Mouse (Mus musculus) midbrain, embryonic 14.5 days (tissue): ENCODE data around the gene Cdyl2. TPM values are rescaled to one million over a fixed set of nuclear protein-coding genes. Genes with fewer than 3 reads are reported as not detected.
A peak's percentile ranks its signal among the peaks of the same experiment; 100 is the strongest.

Experiments used
- ATAC-seq: fragments of 200-750 bp; cut with Nextera tagmentation; 2 replicates; pipeline ENCODE4 v1.8.0; 2017; ENCODE audit warnings: moderate number of reproducible peaks, moderate library complexity; ENCODE audit not compliant: low FRiP score, low TSS enrichment
- DNase-seq: peaks from one replicate; pipeline ENCODE4 v3.0.0-alpha.2; 2015
- H3K27ac ChIP-seq: fragments of 300-500 bp; sonication (generic); replicated peaks from 2 replicates; pipeline ENCODE4 v1.5.1; 2014; ENCODE audit warnings: mild to moderate bottlenecking, low read depth, low read length, moderate library complexity
- H3K27me3 ChIP-seq: fragments of 300-500 bp; sonication (generic); 2 replicates; pipeline ENCODE4 v1.6.1; 2014; ENCODE audit warnings: low read length, control low read depth, mixed read lengths; ENCODE audit not compliant: control insufficient read depth, insufficient read depth
- H3K36me3 ChIP-seq: fragments of 300-500 bp; sonication (generic); 2 replicates; pipeline ENCODE4 v1.6.1; 2014; ENCODE audit warnings: low read length, control low read depth; ENCODE audit not compliant: control insufficient read depth, insufficient read depth
- H3K4me1 ChIP-seq: fragments of 300-500 bp; sonication (generic); 2 replicates; pipeline ENCODE4 v1.6.1; 2014; ENCODE audit warnings: mild to moderate bottlenecking, antibody characterized with exemption, low read length, control low read depth; ENCODE audit not compliant: control insufficient read depth, insufficient read depth
- H3K4me2 ChIP-seq: fragments of 300-500 bp; sonication (generic); 2 replicates; pipeline ENCODE4 v1.6.1; 2014; ENCODE audit warnings: mild to moderate bottlenecking, low read length, moderate library complexity
- H3K4me3 ChIP-seq: fragments of 300-500 bp; sonication (generic); replicated peaks from 2 replicates; pipeline ENCODE4 v1.5.1; 2014; ENCODE audit warnings: low read depth, low read length
- H3K9ac ChIP-seq: fragments of 300-500 bp; sonication (generic); replicated peaks from 2 replicates; pipeline ENCODE4 v1.6.1; 2014; ENCODE audit warnings: mild to moderate bottlenecking, low read length, moderate library complexity
- H3K9me3 ChIP-seq: fragments of 300-500 bp; sonication (generic); 2 replicates; pipeline ENCODE4 v1.6.1; 2016; ENCODE audit warnings: low read length, control low read depth, mixed read lengths; ENCODE audit not compliant: control insufficient read depth
- WGBS: fragments of 180-500 bp; shearing (Covaris S2); extraction: QIAGEN DNeasy Blood & Tissue Kit; methylation state at CpG from one replicate; pipeline ENCODE4 v1.1.7; 2014; 5-methylcytosine and 5-hydroxymethylcytosine counted together
- polyA plus RNA-seq: library from polyadenylated mRNA; unstranded; fragments of >200 nt; fragmentation: Nextera tagmentation; extraction: Ambion mirVana; gene quantifications from 2 replicates; pipeline ENCODE4 v1.2.1, GENCODE M21; 2014

Gene Cdyl2
- polyA plus RNA-seq, 1 experiment from 2014 or later = 10.3 TPM

GRCm38 (mm10) chr8:116740726-116741125, 7.9 kb upstream of the Cdyl2 start:
- WGBS = 97% methylated on average over 1 of the region's 1 CpGs
- ATAC-seq = no peak
- no peak for DNase-seq

DNA sequence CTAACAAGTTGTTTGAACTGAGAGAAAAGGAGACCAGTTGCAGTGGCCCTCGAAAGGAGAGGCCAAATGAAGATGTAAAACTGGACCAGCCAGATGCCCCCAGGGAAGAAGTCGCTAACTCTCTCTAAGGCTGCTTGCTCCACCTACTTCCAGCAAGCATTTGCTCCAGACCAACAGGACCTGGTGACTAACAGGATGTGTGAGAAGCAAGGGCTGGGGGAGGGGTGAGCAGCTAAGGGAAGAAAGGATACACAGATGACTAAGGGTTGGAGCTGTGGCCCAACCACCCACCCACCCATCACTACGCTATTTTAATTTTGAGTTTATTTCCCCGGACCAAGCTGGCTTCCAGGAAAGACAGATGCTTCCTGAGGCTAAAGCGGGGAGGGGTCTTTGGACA, 2.5 kb upstream of the Cdyl2 start:
- Histone ChIP-seq H3K4me3 (no peak overlapping the region), H3K9ac (no peak overlapping the region), H3K27me3 (0 out of 2 replicates have a peak, but pooled peaks cover 7% of the 10 kb centered on the region), H3K9me3 (no peaks in the 10 kb centered on the region), H3K4me1 (peaks cover 5% of the 10 kb centered on the region; the same call in 1 of the 2 replicates), H3K36me3 (no peaks in the 10 kb centered on the region), H3K4me2 (no peak overlapping the region), H3K27ac (no peak overlapping the region)
- DNase-seq = no peak
- 73% methylated on average over 5 of the region's 5 CpGs for WGBS
- no peak for ATAC-seq

More at GRCm38 (mm10) chr8:116740726-116741125, 7.9 kb upstream of the Cdyl2 start:
- Histone ChIP-seq H3K27me3 (no peaks in the 10 kb centered on the region), H3K4me1 (no peaks in the 10 kb centered on the region), H3K4me3 (no peak overlapping the region), H3K9ac (no peak overlapping the region), H3K36me3 (no peaks in the 10 kb centered on the region), H3K9me3 (no peaks in the 10 kb centered on the region), H3K4me2 (no peak overlapping the region), H3K27ac (no peak overlapping the region)

DNA sequence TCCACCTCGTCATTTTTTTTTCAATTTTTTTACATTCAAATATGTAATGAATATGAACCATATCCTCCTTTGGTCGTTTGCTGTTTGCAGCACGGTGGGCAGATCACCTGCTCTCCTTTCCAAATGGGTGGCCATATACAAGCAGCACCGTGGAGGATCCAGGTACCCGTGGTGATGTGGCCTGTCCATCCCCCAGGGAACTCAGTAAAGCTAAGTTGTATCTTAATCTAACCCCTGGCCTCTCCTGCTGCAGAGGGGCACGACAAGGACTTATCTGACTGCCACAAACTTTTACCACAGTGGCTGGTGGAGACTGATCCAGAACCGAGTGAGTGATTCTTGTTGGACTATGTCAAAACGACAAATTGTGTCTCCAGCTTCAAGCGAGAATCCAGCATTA, 1.4 kb upstream of the Cdyl2 start:
- ATAC-seq = no peak
- Histone ChIP-seq H3K27me3 (0 out of 2 replicates have a peak, but pooled peaks cover 7% of the 10 kb centered on the region), H3K27ac (no peak overlapping the region), H3K4me3 (no peak overlapping the region), H3K9ac (no peak overlapping the region), H3K4me1 (peaks cover 5% of the 10 kb centered on the region; the same call in 1 of the 2 replicates), H3K36me3 (no peaks in the 10 kb centered on the region), H3K9me3 (no peaks in the 10 kb centered on the region), H3K4me2 (no peak overlapping the region)
- no peak for DNase-seq
- 51% methylated on average over 9 of the region's 9 CpGs for WGBS

DNA sequence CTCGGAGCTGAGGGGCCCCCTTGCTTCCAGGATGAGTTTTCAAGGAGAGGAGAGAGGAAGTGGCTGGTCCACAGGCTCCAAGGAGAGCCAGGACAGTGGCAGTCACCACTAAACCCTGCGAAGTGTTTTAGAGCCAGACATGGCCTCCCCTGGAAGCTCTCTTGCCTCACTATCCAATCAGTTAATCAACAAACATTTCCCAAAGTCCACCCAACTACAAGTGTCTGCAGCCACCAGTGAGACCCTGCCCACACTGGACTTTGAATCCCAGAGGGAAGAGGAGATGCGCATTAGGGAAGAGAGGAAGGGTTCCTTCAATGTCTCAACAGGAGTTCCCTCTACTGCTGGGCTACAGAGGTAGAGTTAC, 840 bp upstream of the Cdyl2 start:
- H3K27ac ChIP-seq = 0 out of 2 replicates have a peak overlapping the region, but pooled peaks have one; percentile 86
- H3K4me2 ChIP-seq = peak overlapping the region; percentile 81
- peak overlapping the region; percentile 79 for H3K4me3 ChIP-seq
- 0 out of 2 replicates have a peak, but pooled peaks cover 7% of the 10 kb centered on the region for H3K27me3 ChIP-seq
- 21% methylated on average over 3 of the region's 3 CpGs for WGBS
- H3K9me3 ChIP-seq = no peaks in the 10 kb centered on the region
- no peaks in the 10 kb centered on the region for H3K36me3 ChIP-seq
- DNase-seq (peak; percentile 43), ATAC-seq (no peak)
- H3K9ac ChIP-seq = peak overlapping the region; percentile 76; the same call in 1 of the 2 replicates
- H3K4me1 ChIP-seq = peaks cover 5% of the 10 kb centered on the region; the same call in 1 of the 2 replicates

DNA sequence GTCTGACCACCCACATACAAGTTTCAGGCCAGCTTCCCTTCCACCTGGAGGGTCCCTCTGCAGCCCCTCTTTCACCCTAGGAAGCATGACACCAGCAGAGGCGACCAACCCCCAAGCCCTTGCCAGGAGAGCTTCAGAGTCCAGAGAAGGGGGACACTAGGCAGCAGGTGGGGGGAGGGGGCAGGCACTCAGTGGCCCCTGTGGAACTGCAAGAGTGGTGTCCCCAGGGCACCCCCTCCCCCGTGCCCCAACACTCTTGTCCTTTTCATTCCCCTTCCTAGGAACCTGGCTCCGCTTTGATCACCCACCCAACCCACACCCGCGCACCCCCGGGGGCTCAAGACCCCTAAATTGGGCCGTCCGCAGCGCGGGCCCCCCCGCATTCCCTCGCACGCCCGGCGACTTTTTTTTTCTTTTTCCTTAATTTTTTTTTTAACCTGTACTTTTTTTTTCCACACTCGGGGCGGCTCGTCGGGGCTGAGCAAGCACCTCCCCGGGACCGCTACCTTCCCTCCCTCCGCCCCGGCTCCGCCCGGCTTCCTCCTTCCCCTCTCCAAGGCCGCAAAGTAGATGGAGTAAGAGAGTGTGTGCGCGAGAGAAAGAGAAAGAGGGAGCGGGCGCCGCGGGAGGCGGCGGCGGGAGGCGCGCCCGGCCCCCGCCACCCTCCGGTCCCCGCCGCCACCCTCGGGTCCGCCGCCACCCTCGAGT, 661 bp downstream of the Cdyl2 start:
- Histone ChIP-seq H3K4me2 (peak overlapping the region; percentile 81), H3K4me1 (peaks cover 5% of the 10 kb centered on the region; the same call in 1 of the 2 replicates), H3K27me3 (0 out of 2 replicates have a peak, but pooled peaks cover 7% of the 10 kb centered on the region), H3K4me3 (peak overlapping the region; percentile 79), H3K9ac (peak overlapping the region; percentile 76), H3K27ac (peak overlapping the region; percentile 86), H3K9me3 (0 out of 2 replicates have a peak, but pooled peaks cover 3% of the 10 kb centered on the region), H3K36me3 (no peaks in the 10 kb centered on the region)
- DNase-seq (peak; percentile 24), ATAC-seq (peak; percentile 69)
- WGBS = under 1% methylated on average over 33 of the region's 46 CpGs

GRCm38 (mm10) chr8:116721451-116721850, 11.3 kb downstream of the Cdyl2 start:
- no peak overlapping the region for H3K4me3 ChIP-seq
- 91% methylated on average over 2 of the region's 2 CpGs for WGBS
- ATAC-seq (no peak), DNase-seq (no peak)
- no peak overlapping the region for H3K27ac ChIP-seq
- no peak overlapping the region for H3K9ac ChIP-seq
- no peak overlapping the region for H3K4me2 ChIP-seq
- no peaks in the 10 kb centered on the region for H3K27me3 ChIP-seq
- H3K9me3 ChIP-seq = peaks cover 17% of the 10 kb centered on the region
- no peaks in the 10 kb centered on the region for H3K36me3 ChIP-seq
- no peaks in the 10 kb centered on the region for H3K4me1 ChIP-seq

DNA sequence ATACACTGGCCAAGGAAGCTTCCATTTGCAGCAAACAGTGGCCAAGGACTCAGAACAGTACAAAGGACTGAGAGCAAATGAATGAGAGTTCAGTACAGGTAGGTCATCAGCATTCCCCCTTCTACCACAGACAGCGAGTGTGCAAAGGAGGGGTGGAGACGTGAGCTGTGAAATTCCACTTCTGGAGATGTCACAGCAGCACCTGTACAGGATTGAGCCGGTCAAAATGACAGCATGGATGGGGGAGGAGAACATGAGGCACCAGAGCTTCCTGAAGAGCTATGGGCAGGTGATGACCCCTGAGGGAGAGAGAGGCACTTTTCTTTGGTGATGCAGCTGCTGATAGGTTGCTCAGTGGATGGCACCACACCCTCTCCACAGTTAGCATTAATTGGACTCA, 25.3 kb downstream of the Cdyl2 start:
- 92% methylated on average over 3 of the region's 3 CpGs for WGBS
- no peak overlapping the region for H3K4me3 ChIP-seq
- ATAC-seq (no peak), DNase-seq (no peak)
- peaks cover 13% of the 10 kb centered on the region; the same call in 1 of the 2 replicates for H3K9me3 ChIP-seq
- H3K27me3 ChIP-seq = no peaks in the 10 kb centered on the region
- no peak overlapping the region for H3K27ac ChIP-seq
- no peak overlapping the region for H3K9ac ChIP-seq
- H3K4me1 ChIP-seq = no peaks in the 10 kb centered on the region
- H3K36me3 ChIP-seq = no peaks in the 10 kb centered on the region
- no peak overlapping the region for H3K4me2 ChIP-seq

GRCm38 (mm10) chr8:116702501-116702900, 30.3 kb downstream of the Cdyl2 start:
- no peak overlapping the region for H3K27ac ChIP-seq
- H3K27me3 ChIP-seq = no peaks in the 10 kb centered on the region
- H3K4me1 ChIP-seq = no peaks in the 10 kb centered on the region
- WGBS = 86% methylated on average over 6 of the region's 6 CpGs
- no peak for ATAC-seq
- DNase-seq = no peak
- H3K36me3 ChIP-seq = no peaks in the 10 kb centered on the region
- H3K4me3 ChIP-seq = no peak overlapping the region
- no peak overlapping the region for H3K9ac ChIP-seq
- no peak overlapping the region for H3K4me2 ChIP-seq
- 0 out of 2 replicates have a peak, but pooled peaks cover 12% of the 10 kb centered on the region for H3K9me3 ChIP-seq

DNA sequence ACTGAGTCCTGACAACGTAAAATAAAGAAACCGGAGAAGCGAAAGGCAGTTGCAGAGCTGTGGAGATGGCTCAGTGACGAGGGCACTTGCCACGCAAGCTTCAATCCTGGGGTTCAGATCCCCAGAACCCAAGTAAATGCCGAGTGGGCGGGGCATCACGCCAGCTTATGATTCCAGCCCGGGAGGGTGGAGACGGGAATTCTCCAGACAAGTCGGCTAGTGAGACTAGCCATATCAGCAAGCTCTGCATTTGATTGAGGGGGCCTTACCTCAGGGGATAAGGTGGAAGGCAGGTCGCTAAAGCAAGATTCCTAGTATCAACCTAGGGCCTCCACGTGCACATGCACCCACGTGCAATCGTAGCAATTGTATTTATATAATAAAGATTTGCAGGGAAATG, 39.9 kb downstream of the Cdyl2 start:
- Histone ChIP-seq H3K4me2 (no peak overlapping the region), H3K9me3 (0 out of 2 replicates have a peak, but pooled peaks cover 6% of the 10 kb centered on the region), H3K4me3 (no peak overlapping the region), H3K9ac (no peak overlapping the region), H3K4me1 (no peaks in the 10 kb centered on the region), H3K27me3 (no peaks in the 10 kb centered on the region), H3K36me3 (no peaks in the 10 kb centered on the region), H3K27ac (no peak overlapping the region)
- DNase-seq (no peak), ATAC-seq (no peak)
- WGBS = 85% methylated on average over 15 of the region's 15 CpGs
